Mouse (Mus musculus) c-Kit-positive CD71-negative TER-119-negative erythroid progenitor cells, embryonic 14.5 days (primary cell): Measurements from ENCODE around the gene Bod1.

Experiments used
- DNase-seq: peaks from one replicate; pipeline ENCODE4 v3.0.0-alpha.2; 2013; ENCODE audit warnings: low read depth

Gene Bod1

DNA sequence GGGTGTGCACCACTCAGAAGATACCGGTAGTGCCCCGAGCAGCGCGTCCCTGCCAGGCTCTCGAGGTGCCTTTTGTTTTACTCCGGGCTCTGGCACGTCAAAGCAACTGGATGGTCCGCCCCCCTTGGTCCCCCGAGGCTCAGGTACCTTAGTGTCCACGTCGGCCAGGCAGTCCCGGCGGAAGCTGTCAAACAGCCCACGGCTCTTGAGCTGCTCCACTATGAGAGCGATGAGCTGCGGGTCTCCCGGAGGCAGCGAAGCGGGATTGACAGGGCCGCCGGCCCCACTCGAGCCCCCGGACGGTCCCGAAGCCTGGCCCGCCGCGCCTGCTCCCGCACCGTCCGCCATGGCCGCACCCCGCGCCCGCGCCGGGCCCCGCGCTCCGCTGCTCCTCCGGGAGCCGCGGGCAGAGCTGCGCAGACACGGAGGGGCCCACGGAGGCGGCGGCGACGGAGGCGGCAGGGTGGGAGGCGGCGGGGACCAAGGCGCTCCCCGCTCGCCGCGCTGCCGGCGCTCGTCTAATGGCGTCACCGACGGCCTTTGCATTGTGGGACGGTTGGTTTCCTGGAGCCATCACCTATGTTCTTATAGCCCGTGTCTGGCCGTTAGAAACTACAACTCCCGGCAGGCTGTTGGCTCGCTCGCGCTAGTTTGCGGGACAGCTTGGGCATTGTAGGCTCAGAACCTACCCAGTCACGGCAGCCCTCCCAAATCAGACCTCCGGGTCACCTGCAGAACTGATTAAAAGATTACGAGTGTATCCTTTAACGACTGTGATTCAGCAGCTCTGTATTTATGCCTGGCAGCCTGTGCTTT is at the start of gene Bod1:
Bod1 (minus strand) TSS at position 532 of the 816 bp plus-strand sequence.
- DNase-seq = peak; percentile 86

DNA sequence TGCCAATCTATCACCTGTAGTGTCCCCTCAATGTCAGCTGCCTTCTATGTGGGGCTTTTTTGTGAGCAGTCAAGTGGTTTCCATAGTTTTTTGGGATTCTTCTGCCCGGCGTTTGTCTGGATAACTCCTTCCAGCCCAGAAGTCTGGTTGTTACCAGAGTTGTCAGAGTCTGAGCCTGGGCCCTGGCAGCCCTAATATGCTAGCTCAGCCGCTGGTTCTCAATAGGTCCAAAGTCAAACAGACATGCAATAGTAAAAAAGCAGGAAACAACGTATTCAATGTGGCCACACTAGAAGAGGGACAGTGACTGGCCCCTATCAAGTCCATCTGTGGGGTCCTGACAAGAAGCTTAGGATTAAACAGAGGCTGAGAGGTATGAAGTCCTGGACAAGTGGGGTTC is 47.4 kb upstream of the Bod1 start:
- no peak for DNase-seq

DNA sequence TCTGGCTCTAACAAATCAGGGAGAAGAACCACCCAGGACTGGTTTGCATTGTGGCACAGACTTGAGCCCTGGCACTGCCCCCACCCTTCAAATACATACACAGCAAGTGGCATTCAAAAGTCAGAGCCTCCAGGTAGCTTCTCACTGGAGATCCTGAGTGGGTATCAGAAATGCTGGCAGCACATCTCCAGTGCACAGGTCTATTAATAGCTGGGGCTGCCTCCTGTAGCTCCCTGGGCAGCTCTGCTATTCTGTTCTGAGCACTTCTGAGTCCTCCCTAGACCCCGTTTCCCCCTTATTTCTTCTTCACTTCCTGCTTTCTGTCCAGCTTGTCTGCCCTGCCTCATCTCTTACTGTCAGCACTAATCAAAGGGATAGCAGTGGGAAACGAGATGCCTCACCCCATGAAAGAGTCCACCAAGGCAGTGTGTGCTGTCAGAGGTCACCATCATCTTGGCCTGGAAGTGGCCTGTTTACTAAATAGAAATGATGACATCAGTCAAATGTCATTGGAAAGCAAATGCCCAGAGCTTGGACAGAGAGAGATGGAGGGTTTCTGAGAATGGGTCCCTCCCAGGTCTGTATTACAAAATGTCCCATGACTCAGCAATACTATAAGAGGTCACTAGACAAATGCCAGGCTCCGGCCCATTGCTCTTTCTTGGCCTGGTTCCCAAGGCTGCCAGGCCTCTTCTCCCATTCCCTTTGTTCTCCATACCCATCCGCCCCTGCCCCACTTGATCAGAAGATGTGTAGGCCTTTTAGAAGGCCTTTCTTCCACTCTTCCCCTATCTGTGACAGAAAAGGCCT is 46.4 kb upstream of the Bod1 start:
- DNase-seq = no peak

DNA sequence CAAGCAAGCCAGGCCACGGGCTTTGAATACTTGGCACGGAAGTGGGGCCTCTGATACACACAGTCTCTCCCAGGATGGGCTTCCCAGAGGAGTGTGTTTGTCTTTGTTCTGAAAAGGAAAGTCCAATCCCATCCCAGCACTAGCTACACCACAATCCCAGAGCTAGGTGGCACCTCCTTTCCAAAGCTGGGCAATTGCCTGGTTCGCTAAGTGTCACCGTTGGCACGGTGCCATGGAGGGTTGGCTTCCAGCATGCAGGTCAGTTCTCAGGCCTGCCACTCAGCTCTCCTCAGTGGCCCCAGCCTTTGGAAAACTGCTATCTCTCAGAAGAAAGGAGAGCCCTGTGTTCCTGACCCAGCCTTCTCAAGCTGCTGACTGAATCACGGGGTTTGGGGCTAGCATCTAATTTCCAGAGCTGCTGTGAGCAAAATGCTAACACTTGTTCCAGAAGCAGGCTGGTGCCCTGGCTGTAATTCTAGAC is 42.0 kb upstream of the Bod1 start:
- DNase-seq = no peak

DNA sequence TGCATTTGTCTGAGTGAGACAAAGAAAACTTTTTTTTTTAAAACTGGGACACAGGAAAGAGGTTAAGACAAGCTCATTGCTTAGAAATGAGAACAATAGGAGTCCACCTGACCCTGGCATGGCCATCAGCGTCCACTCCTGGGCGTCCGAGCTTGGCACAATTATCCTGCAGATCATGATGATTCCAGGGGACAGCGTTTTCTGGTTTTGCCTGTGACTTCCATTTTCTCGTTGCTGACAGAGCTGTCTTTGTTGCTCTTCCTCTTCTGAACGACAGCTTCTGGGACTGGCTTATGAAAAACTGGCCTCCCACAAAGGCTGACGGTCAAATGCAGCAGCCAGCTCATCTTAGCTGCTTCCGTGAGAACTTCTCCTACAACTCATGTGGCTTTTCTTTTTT is 41.4 kb upstream of the Bod1 start:
- no peak for DNase-seq

DNA sequence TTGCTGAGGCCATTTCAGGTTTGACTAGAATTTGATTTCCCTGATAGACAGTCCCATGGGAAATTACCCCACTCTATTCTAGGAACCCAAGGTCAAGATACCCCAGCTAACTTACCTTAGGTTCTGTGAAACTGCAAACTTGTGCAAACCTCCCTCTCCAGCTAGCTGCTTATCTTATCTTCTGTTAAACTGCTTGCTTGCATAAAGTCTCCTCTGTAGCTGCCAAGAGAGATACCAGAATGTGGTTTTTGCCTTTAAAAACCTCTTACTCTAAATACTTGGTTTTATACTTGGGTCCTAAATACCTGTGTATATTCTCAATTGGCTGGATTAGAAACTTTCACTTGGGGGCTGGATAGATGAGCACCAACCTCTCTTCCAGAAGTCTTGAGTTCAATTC is 36.1 kb upstream of the Bod1 start:
- DNase-seq = no peak

DNA sequence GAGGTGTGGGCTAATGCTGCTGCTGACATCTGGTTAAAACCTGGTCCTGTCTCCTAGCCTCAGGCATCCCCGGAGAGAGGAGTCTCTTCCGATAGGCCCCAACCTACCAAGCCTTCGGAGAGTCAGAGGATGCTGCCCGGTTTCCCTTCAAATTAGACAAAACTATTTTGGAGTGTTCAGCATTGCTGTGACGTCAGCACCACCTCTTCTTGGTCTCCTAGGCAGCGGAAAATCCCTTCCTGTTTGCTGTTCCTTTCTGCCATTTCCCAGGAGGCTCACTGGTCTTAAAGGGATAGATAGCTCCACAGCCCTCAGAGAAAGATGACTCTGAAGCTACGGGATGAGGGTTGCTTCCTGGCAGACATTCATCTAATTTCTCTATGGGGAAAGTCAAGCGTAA is 31.5 kb upstream of the Bod1 start:
- no peak for DNase-seq

DNA sequence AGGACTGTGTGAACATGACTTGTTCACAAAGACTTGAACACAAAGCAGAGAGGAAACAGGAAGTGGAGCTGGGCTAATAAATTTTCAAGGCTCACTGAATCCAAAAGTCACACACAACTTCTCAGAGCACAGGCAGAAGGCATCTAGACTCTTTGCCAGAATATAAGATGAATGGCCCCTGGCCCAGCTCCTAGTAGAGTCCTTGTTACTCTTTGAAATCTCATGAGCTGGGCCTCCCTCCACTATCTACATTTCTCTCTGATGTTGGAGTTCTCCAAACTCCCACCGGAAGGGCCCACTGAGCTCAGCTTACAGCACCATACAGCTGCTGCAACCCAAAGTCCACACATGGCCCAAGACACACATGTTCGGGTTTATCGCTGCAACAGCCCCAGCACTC is 30.2 kb upstream of the Bod1 start:
- no peak for DNase-seq

DNA sequence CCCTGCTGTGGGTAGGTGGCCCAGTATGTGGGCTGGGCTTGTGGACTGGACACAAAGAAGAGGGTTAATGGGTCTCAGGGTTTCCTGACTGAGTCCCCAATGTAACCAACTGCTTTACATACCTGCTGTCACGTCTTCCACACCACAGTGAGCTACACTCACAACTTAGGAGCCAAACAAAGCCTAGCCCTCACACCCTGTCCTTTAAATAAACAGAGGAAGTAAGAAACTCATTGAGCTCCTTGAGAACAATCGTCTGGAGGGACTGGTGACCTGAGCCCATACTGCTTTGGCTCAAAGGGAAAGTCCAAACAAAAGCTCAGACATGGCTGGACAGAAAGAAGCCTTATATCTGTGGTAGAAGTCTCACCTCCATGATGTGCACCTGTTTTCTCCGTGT is 27.8 kb upstream of the Bod1 start:
- no peak for DNase-seq

DNA sequence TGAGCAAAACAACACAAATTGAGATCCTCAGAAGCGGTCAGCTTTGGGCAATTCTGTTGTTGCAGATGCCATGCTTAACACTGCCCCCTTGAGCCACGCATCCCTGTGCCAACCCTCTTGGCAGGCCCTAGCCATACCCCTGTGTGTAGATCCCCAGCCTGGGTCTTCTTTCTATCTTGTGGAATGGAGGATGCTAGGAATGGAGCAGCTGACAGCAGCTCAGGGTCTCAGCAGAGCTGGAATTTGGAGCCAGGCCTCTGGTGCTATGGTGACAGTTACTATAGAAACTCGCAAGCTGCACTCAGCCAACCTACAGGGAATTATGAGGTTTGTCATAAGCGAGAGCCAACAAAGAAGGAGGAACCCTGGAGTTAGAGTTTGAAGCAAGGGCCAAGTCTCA is 23.1 kb upstream of the Bod1 start:
- DNase-seq = no peak

DNA sequence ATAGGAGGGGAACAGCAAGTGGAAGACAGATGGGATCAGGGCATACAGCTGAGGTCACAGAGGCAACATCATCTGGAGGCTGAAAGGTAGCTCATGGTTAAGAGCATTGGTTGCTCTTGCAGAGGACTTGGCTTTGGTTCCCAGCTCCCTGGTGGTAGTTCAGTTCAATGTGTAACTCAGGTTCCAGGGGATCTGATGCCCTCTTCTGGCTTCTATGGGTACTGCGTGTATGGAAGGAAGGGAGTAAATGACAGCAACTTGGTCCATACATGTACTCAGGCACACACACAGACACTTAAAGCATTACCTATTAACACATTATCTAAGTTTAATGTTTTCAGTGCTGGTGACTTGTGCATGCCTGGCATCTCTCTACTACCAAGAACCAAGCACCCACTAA is 22.4 kb upstream of the Bod1 start:
- DNase-seq = no peak

DNA sequence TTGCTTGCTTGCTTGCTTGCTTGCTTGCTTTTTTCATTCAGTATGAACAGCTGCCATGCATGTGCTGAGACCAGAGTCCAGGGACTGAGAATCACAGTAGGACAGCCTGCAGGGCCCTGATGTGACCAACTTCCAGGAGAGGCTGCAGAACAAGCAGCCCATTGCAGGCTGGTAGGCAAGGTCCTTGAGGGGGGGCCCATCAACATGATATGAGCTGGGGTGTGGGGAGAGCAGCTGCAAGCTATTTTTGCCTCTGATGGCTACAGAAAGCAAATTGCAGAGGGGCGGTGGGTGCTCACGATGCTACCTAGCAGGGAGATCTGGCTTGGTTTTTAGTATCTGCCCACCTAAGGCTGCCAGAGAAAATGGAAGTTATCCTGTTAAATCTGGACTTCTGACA is 21.6 kb upstream of the Bod1 start:
- DNase-seq = no peak

DNA sequence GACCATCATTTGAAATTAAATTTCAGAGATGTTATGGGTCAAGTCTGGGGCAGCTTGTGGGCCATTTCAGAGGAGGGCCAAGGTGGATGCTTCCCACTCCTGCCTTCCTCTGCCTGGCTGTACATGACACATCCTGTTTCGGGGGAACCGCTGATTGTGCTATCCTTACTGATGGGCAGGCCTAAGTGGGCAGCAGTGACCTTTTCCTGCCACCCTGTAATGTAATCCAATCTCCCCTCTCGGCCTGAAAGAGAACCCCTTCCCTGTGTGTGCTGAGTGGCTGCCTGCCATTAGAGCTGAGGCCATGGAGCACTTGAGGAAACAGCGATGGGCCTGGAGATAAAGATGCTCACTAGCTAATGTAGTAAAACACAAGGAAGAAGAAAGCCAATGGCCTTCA is 17.3 kb upstream of the Bod1 start:
- DNase-seq = no peak

DNA sequence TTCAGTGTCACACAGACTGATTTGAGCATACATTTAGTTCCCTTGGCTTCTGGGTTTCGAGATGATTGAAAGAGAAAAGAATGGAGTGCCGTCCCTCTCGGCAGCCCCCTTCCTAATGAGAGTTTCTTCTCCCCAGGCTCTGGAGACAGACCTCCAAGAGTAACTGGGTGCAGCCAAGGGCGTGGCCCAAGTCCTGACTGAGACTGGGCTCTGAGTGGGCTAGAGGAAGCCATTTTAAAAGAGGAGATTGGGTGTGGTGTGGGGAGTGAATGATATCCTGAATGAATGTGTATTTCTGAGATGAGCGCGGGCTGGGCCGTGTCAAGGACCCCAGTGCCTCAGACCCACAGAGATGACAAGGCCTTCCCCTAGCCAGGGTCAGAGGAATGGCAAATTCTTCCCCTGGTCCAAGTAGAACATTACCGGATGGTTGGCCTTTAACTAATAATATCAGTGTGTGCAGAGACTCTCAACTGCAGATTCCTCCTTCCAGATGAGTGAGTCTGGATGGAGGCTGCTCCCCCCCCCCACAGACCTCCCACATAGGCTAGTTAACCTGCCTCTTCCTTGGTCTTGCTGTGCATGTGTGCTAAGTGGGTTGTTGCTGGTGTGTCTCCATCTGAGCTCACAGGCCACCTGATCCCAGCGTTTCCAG is 13.4 kb upstream of the Bod1 start:
- DNase-seq = no peak

DNA sequence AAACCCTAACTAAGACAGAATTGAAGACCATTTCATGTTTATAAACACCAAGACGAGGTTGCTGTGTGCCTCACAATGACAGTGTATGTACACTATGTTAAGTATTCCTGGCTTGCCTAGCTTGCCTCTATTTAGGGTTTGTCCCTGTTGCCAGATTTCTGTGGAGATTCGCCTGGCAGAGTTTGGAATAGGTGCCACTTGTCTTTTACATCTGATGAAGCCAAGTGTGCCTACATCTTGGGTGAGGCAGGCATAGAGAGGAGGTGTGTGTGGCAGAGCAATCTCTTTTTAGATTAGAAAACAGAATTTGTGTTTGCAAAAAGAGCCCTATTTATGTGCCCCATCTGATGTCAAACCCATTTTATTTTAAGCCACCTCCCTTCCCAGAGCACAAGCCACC is 12.4 kb upstream of the Bod1 start:
- DNase-seq = no peak

DNA sequence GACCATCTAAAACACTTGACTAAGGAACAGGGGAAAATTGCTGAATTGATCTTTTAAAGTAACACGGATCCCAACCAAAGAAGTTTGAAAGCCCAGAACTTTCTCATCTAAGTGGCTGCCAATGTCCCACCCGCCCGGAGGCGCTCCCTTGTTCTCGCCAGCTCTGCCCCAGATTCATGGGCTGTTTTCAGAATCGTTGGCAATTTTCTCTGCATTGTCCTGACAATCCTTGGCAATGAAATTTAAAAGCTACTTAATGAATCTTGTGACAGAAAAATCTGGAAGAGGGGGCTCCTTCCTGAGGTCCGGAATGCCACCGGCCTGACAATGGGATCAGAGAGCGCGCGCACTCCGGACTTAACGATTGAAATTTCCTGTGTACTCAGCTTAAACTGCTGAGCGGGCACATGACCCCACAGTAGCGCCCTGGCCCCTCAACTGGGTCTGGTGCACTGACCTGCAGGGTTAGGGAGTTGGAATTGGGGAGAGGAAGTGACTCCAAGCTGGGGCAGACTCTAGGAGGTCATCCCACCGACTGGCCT is 8.2 kb upstream of the Bod1 start:
- no peak for DNase-seq

DNA sequence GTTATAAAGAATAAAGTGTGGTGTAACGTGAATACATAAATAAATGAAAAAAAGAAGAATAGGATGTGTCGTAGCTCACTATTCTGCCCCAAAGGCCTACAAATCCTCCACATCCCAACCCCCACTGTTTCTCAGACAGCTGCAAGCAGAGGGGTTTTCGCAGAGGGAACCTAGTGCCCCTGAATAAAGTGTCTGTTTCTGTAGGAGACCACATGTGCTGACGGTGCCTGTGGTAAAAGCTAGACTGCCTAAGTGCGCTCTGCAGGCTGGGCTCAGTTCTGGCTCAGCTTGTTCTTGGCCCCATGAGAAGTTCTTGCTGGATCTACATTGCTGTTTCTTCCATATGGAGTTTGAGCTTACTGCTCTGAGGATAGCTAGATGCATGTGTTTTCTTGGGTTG is 5.6 kb upstream of the Bod1 start:
- DNase-seq = no peak

DNA sequence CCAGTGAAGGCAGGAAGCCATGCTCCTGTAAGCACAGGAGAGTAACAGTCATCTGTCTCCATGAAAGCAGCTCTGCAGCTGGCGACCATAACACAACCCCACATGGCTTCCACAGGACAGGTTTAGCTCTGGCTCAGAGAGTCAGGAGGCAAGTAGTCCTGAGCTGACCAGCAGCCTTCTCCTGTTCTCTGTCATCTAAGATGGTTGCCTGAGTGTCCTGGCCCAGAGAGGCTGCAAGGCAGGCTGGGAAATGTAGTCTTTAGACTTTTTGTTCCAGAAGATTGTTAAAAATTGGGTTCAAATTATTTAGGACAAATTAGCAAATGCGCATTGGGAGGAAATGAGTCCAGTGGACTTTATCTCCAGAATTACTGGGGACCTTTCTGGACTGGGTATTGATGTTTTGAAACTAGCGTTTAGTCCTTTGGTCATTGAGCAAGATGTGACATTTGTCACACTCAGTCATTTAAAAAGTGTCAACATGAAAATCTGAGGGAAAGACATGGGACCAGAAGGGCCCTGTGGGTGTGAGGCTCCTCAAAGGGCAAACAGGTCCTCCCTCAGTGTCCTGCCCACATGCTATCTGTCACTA is 5.1 kb upstream of the Bod1 start:
- DNase-seq = no peak

DNA sequence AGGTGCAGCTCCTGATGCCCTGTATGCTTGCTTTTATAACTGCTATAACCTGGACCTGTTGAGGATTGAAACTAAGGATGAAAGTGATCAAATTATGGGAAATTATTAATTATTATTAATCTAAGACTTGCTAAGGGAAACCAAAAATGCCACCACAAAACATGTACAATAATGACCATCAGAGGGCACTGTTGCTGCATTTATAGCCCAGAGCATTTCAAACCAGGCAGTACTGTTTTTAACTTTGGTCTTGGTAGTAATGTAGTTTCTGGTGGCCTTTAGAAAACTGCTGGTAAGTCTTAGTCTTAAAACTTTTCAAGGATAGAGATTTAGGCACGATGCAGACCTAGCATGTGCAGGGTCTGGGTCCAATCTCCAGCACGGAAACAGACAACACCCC is 3.7 kb upstream of the Bod1 start:
- peak; percentile 47 for DNase-seq

DNA sequence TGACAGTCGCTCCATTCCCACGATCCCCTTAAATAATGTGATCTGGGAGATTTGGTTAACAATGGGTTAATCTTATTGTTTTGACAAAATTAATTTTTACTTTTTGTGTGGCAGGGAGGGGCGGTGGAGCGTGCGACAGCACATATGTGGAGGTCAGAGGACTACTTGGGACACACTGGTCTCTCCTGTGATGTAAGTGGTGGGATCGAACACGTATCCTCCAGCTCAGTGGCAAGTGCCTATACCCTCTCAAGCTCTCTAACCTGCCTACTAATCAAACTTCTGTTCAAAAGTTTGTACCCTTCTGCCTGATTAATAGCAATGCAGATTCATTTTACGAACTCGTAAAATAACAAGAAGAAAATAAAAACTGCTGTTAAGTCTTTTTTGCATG is 482 bp upstream of the Bod1 start:
- no peak for DNase-seq

DNA sequence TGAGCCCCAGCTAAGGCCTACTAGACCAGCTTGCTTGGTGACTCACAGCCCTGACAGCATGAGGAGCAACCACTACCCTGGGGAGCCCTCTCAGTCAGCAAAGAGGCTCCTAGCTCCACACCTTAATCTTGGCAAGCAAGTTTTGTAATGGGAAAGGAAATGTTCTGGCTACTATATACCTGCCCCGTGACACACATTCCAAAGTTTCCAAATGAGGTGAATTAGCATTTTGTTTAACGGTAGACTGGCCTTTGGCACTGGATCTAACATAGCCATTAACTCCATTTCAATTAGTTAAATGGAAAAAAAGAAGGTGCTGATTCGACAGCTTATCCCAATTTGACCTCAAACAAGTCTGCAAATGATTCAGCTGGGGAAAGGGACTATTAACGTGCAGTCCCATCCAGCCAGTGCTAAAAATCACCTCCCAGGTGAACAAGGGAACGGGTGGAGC is 1.2 kb downstream of the Bod1 start:
- no peak for DNase-seq
